Mouse (Mus musculus) intestine, embryonic 16.5 days (tissue): ENCODE measurements at regions not wholly inside any gene's neighbourhood (a gene's known extent, or its start where the extent isn't known, plus 50 kb on each side); places are given as distances from the start of the nearest gene placed in this dataset.

ENCODE experiments used
- ATAC-seq: fragments of 200-750 bp; cut with Nextera tagmentation; 2 replicates; pipeline ENCODE4 v1.8.0; 2017; ENCODE audit warnings: moderate TSS enrichment, moderate library complexity
- H3K27ac ChIP-seq: fragments of 300-500 bp; sonication (generic); 2 replicates; pipeline ENCODE4 v1.5.1; 2014; ENCODE audit warnings: mild to moderate bottlenecking, low read length
- H3K27me3 ChIP-seq: fragments of 300-500 bp; sonication (generic); replicated peaks from 2 replicates; pipeline ENCODE4 v1.6.1; 2014; ENCODE audit warnings: low read length, control low read depth, mixed read lengths; ENCODE audit not compliant: control insufficient read depth, insufficient read depth
- H3K36me3 ChIP-seq: fragments of 300-500 bp; sonication (generic); 2 replicates; pipeline ENCODE4 v1.6.1; 2014; ENCODE audit warnings: low read length, control low read depth; ENCODE audit not compliant: control insufficient read depth, insufficient read depth
- H3K4me1 ChIP-seq: fragments of 300-500 bp; sonication (generic); 2 replicates; pipeline ENCODE4 v1.6.1; 2014; ENCODE audit warnings: low read length, control low read depth, mixed read lengths; ENCODE audit not compliant: control insufficient read depth, insufficient read depth
- H3K4me2 ChIP-seq: fragments of 300-500 bp; sonication (generic); 2 replicates; pipeline ENCODE4 v1.6.1; 2014; ENCODE audit warnings: low read depth, low read length, control low read depth
- H3K4me3 ChIP-seq: fragments of 300-500 bp; sonication (generic); 2 replicates; pipeline ENCODE4 v1.5.1; 2014; ENCODE audit warnings: mild to moderate bottlenecking, low read length
- H3K9ac ChIP-seq: fragments of 300-500 bp; sonication (generic); 2 replicates; pipeline ENCODE4 v1.6.1; 2014; ENCODE audit warnings: low read depth, low read length
- H3K9me3 ChIP-seq: fragments of 300-500 bp; sonication (generic); 2 replicates; pipeline ENCODE4 v1.6.1; 2016; ENCODE audit warnings: low read length, control low read depth; ENCODE audit not compliant: control insufficient read depth
- WGBS: fragments of 180-500 bp; shearing (Covaris S2); extraction: QIAGEN DNeasy Blood & Tissue Kit; methylation state at CpG from one replicate; pipeline ENCODE4 v1.1.7; 2014; 5-methylcytosine and 5-hydroxymethylcytosine counted together

DNA sequence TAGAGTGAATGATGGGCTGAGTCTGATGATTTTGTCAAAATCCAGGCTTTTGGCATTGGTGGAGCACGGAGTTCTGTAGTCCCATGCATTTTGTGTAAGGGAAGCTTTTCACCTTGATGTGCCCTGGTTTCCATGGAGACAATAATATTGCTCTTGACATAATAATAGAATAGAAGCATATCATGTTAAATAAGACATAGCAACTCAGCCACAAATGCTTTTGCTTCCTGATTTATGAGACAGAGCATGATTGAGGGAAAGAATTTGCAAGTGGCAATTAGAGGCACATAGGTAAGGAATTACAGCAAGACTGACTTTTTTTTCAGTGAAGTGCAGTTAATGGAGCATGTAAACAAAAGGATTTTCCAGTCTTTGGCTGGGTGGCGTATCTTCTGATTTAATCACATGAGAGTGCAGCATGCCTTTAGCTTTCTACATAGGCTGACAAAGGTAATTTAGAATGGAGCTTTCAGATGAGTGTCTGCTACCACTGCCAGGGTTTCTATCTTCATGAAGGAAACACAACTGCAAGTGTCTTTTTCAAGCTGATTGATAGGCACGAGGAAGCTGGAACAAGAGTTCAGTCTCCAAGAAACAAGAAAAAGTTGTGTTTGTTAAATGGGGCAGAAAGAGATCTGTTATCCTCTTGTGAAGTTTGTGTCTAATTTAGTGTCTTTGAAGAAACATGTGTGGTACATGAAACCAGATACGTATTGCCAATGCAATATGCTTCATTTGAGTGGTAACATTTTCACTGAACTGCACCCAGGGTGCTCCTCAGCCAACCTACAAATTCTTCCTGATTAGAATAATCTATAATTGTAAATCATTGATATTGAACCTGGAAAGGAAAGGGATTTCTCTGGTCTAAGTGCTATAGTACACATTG, 1913.2 kb downstream of the 9330182O14Rik start:
- H3K27ac ChIP-seq, result no peak overlapping the region
- no peak overlapping the region for H3K9ac ChIP-seq
- no peak overlapping the region for H3K4me2 ChIP-seq
- no peaks in the 10 kb centered on the region for H3K9me3 ChIP-seq
- no peaks in the 10 kb centered on the region for H3K27me3 ChIP-seq
- no peak overlapping the region for H3K4me3 ChIP-seq
- 53% methylated on average over 4 of the region's 4 CpGs for WGBS
- no peak for ATAC-seq
- no peaks in the 10 kb centered on the region for H3K4me1 ChIP-seq
- H3K36me3 ChIP-seq, result no peaks in the 10 kb centered on the region

DNA sequence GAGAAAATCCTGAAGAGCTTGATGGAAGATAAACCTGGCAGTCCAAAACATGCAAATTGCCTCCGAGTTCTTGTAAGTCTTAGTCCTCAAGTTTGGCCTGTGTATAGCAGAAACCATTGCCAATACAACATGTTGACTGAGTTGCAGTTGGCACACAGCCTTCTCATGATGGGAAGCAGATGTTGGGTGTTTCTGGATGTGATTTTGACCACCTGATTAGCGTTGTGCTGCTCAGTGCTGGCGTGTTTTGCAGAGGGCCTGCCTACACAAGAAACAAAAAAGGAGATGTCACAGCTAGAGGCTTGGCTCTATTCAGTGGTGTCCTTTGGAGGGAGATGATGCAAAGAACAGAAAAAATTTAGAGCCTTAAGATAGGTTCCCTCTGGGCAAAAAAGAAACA, 1922.6 kb downstream of the 9330182O14Rik start:
- Histone ChIP-seq H3K9ac (no peak overlapping the region), H3K9me3 (no peaks in the 10 kb centered on the region), H3K36me3 (no peaks in the 10 kb centered on the region), H3K27ac (no peak overlapping the region), H3K4me2 (no peak overlapping the region), H3K27me3 (no peaks in the 10 kb centered on the region), H3K4me3 (no peak overlapping the region), H3K4me1 (no peaks in the 10 kb centered on the region)
- ATAC-seq, result no peak
- 58% methylated on average over 3 of the region's 3 CpGs for WGBS

DNA sequence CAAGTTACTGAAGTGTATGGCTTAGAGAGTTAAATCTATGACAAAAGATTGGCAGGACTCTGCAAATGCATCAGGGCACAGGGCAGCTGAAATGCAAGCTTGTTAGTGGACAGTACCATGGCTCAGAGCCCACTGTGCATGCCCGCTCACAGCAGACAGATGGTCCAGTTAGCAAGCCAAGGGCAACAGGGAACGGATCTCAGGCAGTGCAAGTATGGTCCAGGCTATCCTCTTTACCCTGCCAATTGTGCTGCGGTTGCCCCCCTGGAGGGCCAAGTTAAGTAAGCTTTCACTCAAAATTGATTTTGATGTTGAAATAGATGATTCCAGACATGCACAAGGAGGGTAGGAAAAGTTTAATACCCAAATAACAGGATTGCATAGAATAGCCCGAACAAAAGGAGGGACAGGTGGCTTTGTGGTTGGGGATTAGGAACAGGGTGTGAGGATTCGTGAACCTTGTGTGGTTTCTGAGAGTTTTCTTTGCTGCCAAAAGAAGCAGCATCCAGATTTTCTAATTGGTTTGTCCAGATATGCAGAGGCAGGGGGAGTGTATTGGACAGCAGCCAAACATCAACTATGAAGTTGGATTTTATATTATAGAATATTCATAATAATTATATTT, 1934.2 kb downstream of the 9330182O14Rik start:
- H3K9ac ChIP-seq, result no peak overlapping the region
- H3K27ac ChIP-seq, result no peak overlapping the region
- H3K27me3 ChIP-seq, result no peaks in the 10 kb centered on the region
- no peak overlapping the region for H3K4me2 ChIP-seq
- no peak for ATAC-seq
- H3K4me3 ChIP-seq, result no peak overlapping the region
- 85% methylated on average over 5 of the region's 5 CpGs for WGBS
- no peaks in the 10 kb centered on the region for H3K4me1 ChIP-seq
- no peaks in the 10 kb centered on the region for H3K9me3 ChIP-seq
- no peaks in the 10 kb centered on the region for H3K36me3 ChIP-seq

DNA sequence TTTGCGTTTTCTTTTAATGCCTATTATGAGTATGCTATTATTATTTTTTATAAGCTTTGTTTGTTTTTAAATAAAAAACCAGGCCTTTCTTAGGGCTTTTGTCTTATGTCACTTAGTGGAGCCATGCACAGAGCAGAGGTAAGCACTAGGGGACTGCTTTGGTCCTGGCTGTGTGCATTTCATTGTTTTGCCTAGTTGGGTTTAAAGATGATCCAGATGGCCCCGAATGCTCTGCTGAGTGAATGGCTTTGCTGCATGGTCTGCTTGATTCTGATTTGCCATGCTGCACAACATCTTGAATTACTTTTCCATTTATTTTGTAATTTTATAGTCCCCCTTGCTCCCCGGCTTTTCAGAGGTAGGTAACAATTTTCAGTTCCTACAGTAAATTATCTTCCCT, 1934.9 kb downstream of the 9330182O14Rik start:
- Histone ChIP-seq H3K36me3 (no peaks in the 10 kb centered on the region), H3K4me1 (no peaks in the 10 kb centered on the region), H3K9me3 (no peaks in the 10 kb centered on the region), H3K4me2 (no peak overlapping the region), H3K9ac (no peak overlapping the region), H3K27me3 (no peaks in the 10 kb centered on the region), H3K27ac (no peak overlapping the region), H3K4me3 (no peak overlapping the region)
- no peak for ATAC-seq
- 83% methylated on average over 3 of the region's 3 CpGs for WGBS

DNA sequence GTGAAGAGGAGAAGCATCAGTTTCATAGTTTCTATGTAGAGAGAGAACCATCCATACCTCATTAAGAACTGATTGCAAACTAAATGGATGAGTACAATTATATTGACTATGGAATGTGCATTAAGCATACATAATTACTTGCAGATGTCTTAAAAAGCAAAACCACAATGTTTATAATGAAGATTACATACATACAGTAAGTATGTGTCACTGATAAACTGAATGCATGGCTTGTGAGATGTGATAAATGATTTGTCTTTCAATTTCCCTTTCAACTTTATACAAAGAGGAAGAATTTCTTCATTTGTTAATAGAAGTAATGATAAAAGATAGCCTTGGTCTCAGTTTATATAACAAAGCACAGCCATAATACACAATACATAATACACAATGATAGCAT, 1939.3 kb downstream of the 9330182O14Rik start:
- Histone ChIP-seq H3K36me3 (no peaks in the 10 kb centered on the region), H3K4me3 (no peak overlapping the region)
- ATAC-seq, result no peak

DNA sequence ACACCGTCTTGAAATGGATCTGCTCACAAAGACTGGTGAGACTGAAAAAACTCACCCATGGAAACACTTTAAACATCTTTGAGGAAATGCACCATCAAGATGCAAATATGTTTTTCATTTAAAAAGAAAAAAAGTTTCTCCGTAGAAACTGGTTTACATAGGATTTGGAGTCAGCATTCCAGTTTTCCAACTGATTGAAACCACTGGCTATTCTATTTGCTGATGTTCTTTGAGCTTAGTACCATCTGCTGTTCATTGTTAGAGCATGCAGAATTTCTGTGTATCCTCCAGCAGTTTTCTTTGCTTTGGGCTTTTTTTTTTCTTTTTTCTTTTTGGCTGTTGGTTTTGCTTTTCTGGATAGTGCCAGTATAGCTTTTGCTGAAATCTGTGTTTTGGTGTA, 1948.3 kb downstream of the 9330182O14Rik start:
- no peak overlapping the region for H3K4me3 ChIP-seq
- ATAC-seq, result no peak
- 92% methylated on average over 2 of the region's 2 CpGs for WGBS

More for the DNA sequence above, 1939.3 kb downstream of the 9330182O14Rik start:
- no peaks in the 10 kb centered on the region for H3K9me3 ChIP-seq
- no peak overlapping the region for H3K9ac ChIP-seq
- no peak overlapping the region for H3K4me2 ChIP-seq
- no peaks in the 10 kb centered on the region for H3K27me3 ChIP-seq
- H3K4me1 ChIP-seq, result no peaks in the 10 kb centered on the region
- no peak overlapping the region for H3K27ac ChIP-seq

DNA sequence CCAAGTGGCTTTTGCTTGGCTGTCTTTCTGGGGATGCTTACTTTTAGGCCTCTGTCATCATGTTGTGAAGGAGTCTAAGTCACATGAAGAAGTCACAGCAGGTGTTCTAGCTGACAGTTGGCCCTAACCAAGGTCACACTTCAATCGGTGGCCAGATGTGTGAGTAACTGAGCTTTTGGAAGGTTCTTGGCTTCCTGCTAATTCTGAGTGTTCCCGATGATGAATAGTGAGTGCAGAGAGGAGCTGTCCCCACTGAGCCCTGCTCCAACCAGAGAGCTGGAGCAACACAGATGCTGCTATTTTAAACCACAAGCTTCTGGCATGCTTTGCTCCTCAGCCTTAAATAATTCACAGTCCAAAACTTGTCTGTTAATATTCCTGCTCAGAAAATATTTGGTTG, 1966.6 kb downstream of the 9330182O14Rik start:
- H3K9me3 ChIP-seq, result no peaks in the 10 kb centered on the region
- WGBS, result 39% methylated on average over 2 of the region's 2 CpGs
- H3K36me3 ChIP-seq, result no peaks in the 10 kb centered on the region
- no peak overlapping the region for H3K4me3 ChIP-seq
- no peak overlapping the region for H3K27ac ChIP-seq
- H3K4me2 ChIP-seq, result no peak overlapping the region
- ATAC-seq, result no peak
- no peak overlapping the region for H3K9ac ChIP-seq
- H3K27me3 ChIP-seq, result no peaks in the 10 kb centered on the region
- no peaks in the 10 kb centered on the region for H3K4me1 ChIP-seq

More for the DNA sequence above, 1948.3 kb downstream of the 9330182O14Rik start:
- Histone ChIP-seq H3K27me3 (no peaks in the 10 kb centered on the region), H3K4me1 (no peaks in the 10 kb centered on the region), H3K9ac (no peak overlapping the region), H3K4me2 (no peak overlapping the region), H3K9me3 (no peaks in the 10 kb centered on the region), H3K27ac (no peak overlapping the region), H3K36me3 (no peaks in the 10 kb centered on the region)

DNA sequence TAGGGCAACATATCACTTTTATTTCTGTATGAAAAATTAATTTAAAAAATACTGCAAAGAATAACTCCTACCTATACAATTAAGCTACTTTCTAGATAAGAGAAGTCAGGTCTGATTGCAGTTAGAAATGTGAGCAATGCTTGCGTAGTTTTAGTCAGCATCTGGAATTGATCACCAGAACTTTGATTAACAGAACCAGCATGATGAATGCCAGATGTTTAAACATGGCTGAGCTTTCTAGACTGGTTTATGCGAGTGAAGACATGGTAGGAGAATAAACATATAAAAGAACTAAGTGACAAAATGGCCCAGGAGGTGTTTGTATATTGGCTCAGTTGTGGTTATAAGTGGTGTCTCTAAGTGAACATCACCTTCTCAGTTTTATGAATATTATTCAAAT, 1970.7 kb downstream of the 9330182O14Rik start:
- H3K4me2 ChIP-seq, result no peak overlapping the region
- no peak for ATAC-seq
- H3K36me3 ChIP-seq, result no peaks in the 10 kb centered on the region
- no peaks in the 10 kb centered on the region for H3K4me1 ChIP-seq
- WGBS, result 64% methylated on average over 2 of the region's 2 CpGs
- H3K27me3 ChIP-seq, result no peaks in the 10 kb centered on the region
- no peak overlapping the region for H3K4me3 ChIP-seq
- no peak overlapping the region for H3K9ac ChIP-seq
- H3K27ac ChIP-seq, result no peak overlapping the region
- no peaks in the 10 kb centered on the region for H3K9me3 ChIP-seq

DNA sequence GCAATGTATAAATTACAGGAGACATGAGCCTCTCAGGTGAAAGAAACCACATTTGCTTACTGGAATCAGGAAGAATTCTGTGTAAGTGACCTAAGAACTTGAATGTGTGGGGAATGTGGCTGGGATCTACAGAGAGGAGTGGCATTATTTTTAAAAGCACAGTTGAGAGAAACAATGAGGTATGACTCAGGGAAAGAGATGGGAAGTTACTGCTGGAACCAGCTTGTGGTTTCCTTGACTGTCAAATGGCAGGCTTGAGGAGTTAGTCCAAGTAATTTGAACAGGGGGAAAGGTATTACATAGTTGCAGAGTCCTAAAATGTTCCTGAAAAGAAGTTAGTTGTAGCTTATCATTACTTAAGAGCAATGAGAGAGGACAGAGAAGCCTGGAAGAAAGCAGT, 1972.9 kb downstream of the 9330182O14Rik start:
- Histone ChIP-seq H3K9me3 (no peaks in the 10 kb centered on the region), H3K9ac (no peak overlapping the region), H3K4me2 (no peak overlapping the region), H3K27ac (no peak overlapping the region), H3K4me1 (no peaks in the 10 kb centered on the region), H3K4me3 (no peak overlapping the region), H3K36me3 (no peaks in the 10 kb centered on the region), H3K27me3 (no peaks in the 10 kb centered on the region)
- no peak for ATAC-seq
